ENCODE assay signal across 14 mouse cellular contexts in the genomic region with DNA sequence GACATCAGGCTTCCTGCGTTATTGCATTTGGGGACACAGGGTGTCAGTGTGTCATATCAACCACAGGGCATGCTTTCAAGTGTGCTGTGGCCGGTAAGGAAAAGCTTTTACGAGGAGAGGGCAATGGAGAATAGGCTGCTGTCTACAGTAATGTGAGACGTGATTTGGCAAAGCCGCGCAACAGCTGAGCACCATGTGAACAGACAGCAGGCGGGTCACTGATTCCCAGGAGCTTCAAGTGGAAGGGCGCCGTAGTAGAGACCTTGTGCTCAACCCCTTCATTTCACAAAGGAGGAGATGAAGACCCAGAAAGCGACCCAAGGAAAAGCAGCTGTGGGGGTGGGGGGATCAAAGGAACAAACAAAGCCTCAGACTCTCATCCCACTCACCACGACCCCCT.
DNase-seq lines count a peak whose midpoint lies in the region; ATAC-seq and TF ChIP-seq lines count a peak whose summit lies in the region.
"Had no signal": no experiment of that assay in that cellular context is flagged by ENCODE, and none has a peak within 500 bp of the region (broad histone marks: within the 10 kb centered on the region; RNA-seq: fewer than 3 reads in every experiment).

No protein-coding gene starts in this region.

- no peaks in the 10 kb centered on the region for H3K27me3 ChIP-seq in forebrain, embryonic 13.5 days
- no peaks in the 10 kb centered on the region for H3K27me3 ChIP-seq in forebrain, embryonic 10.5 days (ENCODE audit: poor library complexity, severe bottlenecking)
- H3K27me3 ChIP-seq in myocyte (ENCODE audit: control insufficient read depth, insufficient read depth, insufficient read length), result no peaks in the 10 kb centered on the region
- H3K27me3 ChIP-seq: intestine, embryonic 15.5 days had no signal

- no peaks in the 10 kb centered on the region for H3K79me2 ChIP-seq in myocyte (ENCODE audit: control insufficient read depth, insufficient read depth)

- 66% methylated on average over 11 of the region's 11 CpGs for WGBS in forebrain, embryonic 13.5 days
- WGBS in forebrain, embryonic 10.5 days, result 82% methylated on average over 11 of the region's 11 CpGs

- ATAC-seq in forebrain, embryonic 13.5 days, result peak; percentile 49; the same call in 1 of the 2 replicates
- ATAC-seq: intestine, embryonic 15.5 days had no signal

- H3K9ac ChIP-seq in forebrain, embryonic 13.5 days, result no peak overlapping the region
- H3K9ac ChIP-seq: intestine, embryonic 15.5 days had no signal

- H3K27ac ChIP-seq in forebrain, embryonic 13.5 days, result no peak overlapping the region
- H3K27ac ChIP-seq in forebrain, embryonic 10.5 days, result no peak overlapping the region
- H3K27ac ChIP-seq: intestine, embryonic 15.5 days; left cerebral cortex, adult 2 months had no signal

- peaks cover 4% of the 10 kb centered on the region for H3K36me3 ChIP-seq in forebrain, embryonic 13.5 days (ENCODE audit: poor library complexity, severe bottlenecking)
- peaks cover 22% of the 10 kb centered on the region for H3K36me3 ChIP-seq in forebrain, embryonic 10.5 days (replicated peaks)
- H3K36me3 ChIP-seq in myocyte (ENCODE audit: control insufficient read depth, insufficient read depth), result no peaks in the 10 kb centered on the region
- H3K36me3 ChIP-seq: intestine, embryonic 15.5 days had no signal

- TF ChIP-seq POLR2A in myocyte (IDR thresholded peaks at IDR 0.05; ENCODE audit: insufficient read length, low read depth), result no peak

- no peak overlapping the region for H3K4me2 ChIP-seq in forebrain, embryonic 13.5 days
- no peak overlapping the region for H3K4me2 ChIP-seq in myocyte (ENCODE audit: low read depth)
- H3K4me2 ChIP-seq: intestine, embryonic 15.5 days had no signal

- H3K4me3 ChIP-seq in forebrain, embryonic 13.5 days, result no peak overlapping the region
- no peak overlapping the region for H3K4me3 ChIP-seq in forebrain, embryonic 10.5 days
- H3K4me3 ChIP-seq in myocyte, result no peak overlapping the region
- H3K4me3 ChIP-seq: intestine, embryonic 15.5 days; left cerebral cortex, adult 2 months had no signal

- H3K9me3 ChIP-seq in forebrain, embryonic 13.5 days (replicated peaks), result no peaks in the 10 kb centered on the region
- 0 out of 2 replicates have a peak, but pooled peaks cover 3% of the 10 kb centered on the region for H3K9me3 ChIP-seq in forebrain, embryonic 10.5 days
- H3K9me3 ChIP-seq: intestine, embryonic 15.5 days had no signal

- H3K4me1 ChIP-seq in forebrain, embryonic 13.5 days, result peaks cover 17% of the 10 kb centered on the region
- peaks cover 40% of the 10 kb centered on the region for H3K4me1 ChIP-seq in forebrain, embryonic 10.5 days

- DNase-seq in forebrain, embryonic 10.5 days (ENCODE audit: extremely low spot score, low spot score), result no peak
- DNase-seq in kidney, postnatal 4 days, result peak; percentile 28 to 37
- no peak for DNase-seq in kidney, adult 9 months
- peak; percentile 32 for DNase-seq in gastrocnemius, postnatal 25 days
- DNase-seq in thymus, adult 18-20 months, result no peak
- no peak for DNase-seq in embryo, embryonic 9.5 days (ENCODE audit: extremely low spot score)
- DNase-seq: adrenal gland, postnatal 14 days; cerebellum, adult 18-20 months; lung, adult 2 months; thymus, postnatal 4 days had no signal

- H3ac ChIP-seq in myocyte (ENCODE audit: control insufficient read depth, insufficient read length), result no peak overlapping the region

TF ChIP-seq in myocyte, 11 proteins besides CTCF, POLR2A, EP300 and RAD21:
- peak in 2 of 3 experiments; percentile 23 to 65 for TF ChIP-seq MYOD1 (IDR thresholded peaks at IDR 0.05; ENCODE audit: control insufficient read depth in 1 of 3, insufficient read length in 2 of 3, low read depth in 2 of 3)
- TF ChIP-seq TCF3 (IDR thresholded peaks at IDR 0.05; ENCODE audit: insufficient read length, low read depth), result no peak
TF ChIP-seq in myocyte: peak in this region for 1.

Comparison
In these comparisons a context has a peak if more than half of its experiments do, and no peak if none do; other contexts are left out.
1. DNase-seq: peak in kidney, postnatal 4 days (2 of 2) and gastrocnemius, postnatal 25 days (single experiment); none in forebrain, embryonic 10.5 days (single experiment), kidney, adult 9 months (single experiment), thymus, adult 18-20 months (0 of 2) and embryo, embryonic 9.5 days (single experiment).